Mouse (Mus musculus) heart, embryonic 11.5 days (tissue): ENCODE measurements around the gene Dbt. TPM values are rescaled to one million over a fixed set of nuclear protein-coding genes. Genes with fewer than 3 reads are reported as not detected.

Source experiments
- ATAC-seq: fragments of 200-750 bp; cut with Nextera tagmentation; replicated peaks from 2 replicates; pipeline ENCODE4 v1.8.0; 2017; ENCODE audit warnings: moderate library complexity; ENCODE audit not compliant: insufficient number of reproducible peaks, low FRiP score, low TSS enrichment
- H3K27ac ChIP-seq: fragments of 300-500 bp; sonication (generic); 2 replicates; pipeline ENCODE4 v1.5.1; 2014; ENCODE audit warnings: mild to moderate bottlenecking, low read depth, low read length
- H3K27me3 ChIP-seq: fragments of 300-500 bp; sonication (generic); 2 replicates; pipeline ENCODE4 v1.6.1; 2014; ENCODE audit warnings: mild to moderate bottlenecking, low read length, mixed read lengths; ENCODE audit not compliant: control insufficient read depth, insufficient read depth
- H3K36me3 ChIP-seq: fragments of 300-500 bp; sonication (generic); 2 replicates; pipeline ENCODE4 v1.6.1; 2014; ENCODE audit warnings: mild to moderate bottlenecking, low read length, moderate library complexity, mixed read lengths; ENCODE audit not compliant: control insufficient read depth, insufficient read depth
- H3K4me1 ChIP-seq: fragments of 300-500 bp; sonication (generic); 2 replicates; pipeline ENCODE4 v1.6.1; 2014; ENCODE audit warnings: low read length; ENCODE audit not compliant: control insufficient read depth, insufficient read depth
- H3K4me2 ChIP-seq: fragments of 300-500 bp; sonication (generic); 2 replicates; pipeline ENCODE4 v1.6.1; 2014; ENCODE audit warnings: mild to moderate bottlenecking, moderate library complexity
- H3K4me3 ChIP-seq: fragments of 300-500 bp; sonication (generic); 2 replicates; pipeline ENCODE4 v1.5.1; 2014; ENCODE audit warnings: low read depth, low read length
- H3K9ac ChIP-seq: fragments of 300-500 bp; sonication (generic); 2 replicates; pipeline ENCODE4 v1.6.1; 2014; ENCODE audit warnings: mild to moderate bottlenecking, low read depth, low read length, moderate library complexity
- H3K9me3 ChIP-seq: fragments of 300-500 bp; sonication (generic); replicated peaks from 2 replicates; pipeline ENCODE4 v1.6.1; 2016; ENCODE audit warnings: low read length; ENCODE audit not compliant: control insufficient read depth
- WGBS: fragments of 180-500 bp; shearing (Covaris S2); extraction: QIAGEN DNeasy Blood & Tissue Kit; methylation state at CpG from one replicate; pipeline ENCODE4 v1.1.7; 2014; ENCODE audit not compliant: insufficient replicate concordance; 5-methylcytosine and 5-hydroxymethylcytosine counted together
- polyA plus RNA-seq: library from polyadenylated mRNA; unstranded; fragments of >200 nt; fragmentation: Nextera tagmentation; extraction: Ambion mirVana; gene quantifications from 2 replicates; pipeline ENCODE4 v1.2.1, GENCODE M21; 2014

Gene Dbt
- polyA plus RNA-seq, 1 experiment from 2014 or later: 21.7 TPM

GRCm38 (mm10) chr3:116520141-116520761 lies 7.4 kb downstream of the Dbt start:
- no peak overlapping the region for H3K27ac ChIP-seq
- H3K4me1 ChIP-seq: no peaks in the 10 kb centered on the region
- H3K4me3 ChIP-seq: no peak overlapping the region
- ATAC-seq: no peak
- H3K9ac ChIP-seq: no peak overlapping the region
- H3K4me2 ChIP-seq: no peak overlapping the region
- H3K27me3 ChIP-seq: no peaks in the 10 kb centered on the region
- 0 out of 2 replicates have a peak, but pooled peaks cover under 1% of the 10 kb centered on the region for H3K36me3 ChIP-seq
- H3K9me3 ChIP-seq: no peaks in the 10 kb centered on the region
- WGBS: 77% methylated on average over 12 of the region's 12 CpGs

- no peak for ATAC-seq
- H3K9me3 ChIP-seq: no peaks in the 10 kb centered on the region
- peaks cover 3% of the 10 kb centered on the region; the same call in 1 of the 2 replicates for H3K36me3 ChIP-seq
- WGBS: 40% methylated on average over 5 of the region's 5 CpGs
- H3K9ac ChIP-seq: no peak overlapping the region
- no peaks in the 10 kb centered on the region for H3K27me3 ChIP-seq
- H3K27ac ChIP-seq: peak overlapping the region; percentile 60
- H3K4me2 ChIP-seq: no peak overlapping the region
- no peak overlapping the region for H3K4me3 ChIP-seq
- 0 out of 2 replicates have a peak, but pooled peaks cover 3% of the 10 kb centered on the region for H3K4me1 ChIP-seq
Measured at GRCm38 (mm10) chr3:116529741-116530140, 16.9 kb downstream of the Dbt start.

DNA sequence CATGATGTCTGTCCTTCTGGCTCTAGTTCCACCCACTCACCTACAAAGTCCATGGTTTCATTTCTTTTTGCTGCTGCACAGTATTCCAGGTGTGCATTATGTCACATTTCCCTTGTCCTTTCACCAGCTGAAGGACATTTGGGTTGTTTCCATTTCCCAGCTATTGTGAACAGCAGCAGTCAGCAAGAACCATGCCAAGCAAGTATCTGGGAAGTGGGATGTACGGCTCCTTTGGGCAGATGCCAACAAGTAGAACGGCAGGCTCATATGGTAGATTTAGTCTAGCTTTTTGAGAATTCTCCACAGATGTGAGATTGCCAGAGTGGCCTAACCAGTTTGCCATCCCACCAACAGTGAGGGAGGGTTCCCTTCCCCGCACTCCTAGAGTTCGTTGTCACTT lies 18.0 kb downstream of the Dbt start:
- no peak overlapping the region for H3K27ac ChIP-seq
- H3K27me3 ChIP-seq: no peaks in the 10 kb centered on the region
- ATAC-seq: no peak
- no peaks in the 10 kb centered on the region for H3K9me3 ChIP-seq
- peaks cover 5% of the 10 kb centered on the region; the same call in 1 of the 2 replicates for H3K36me3 ChIP-seq
- no peak overlapping the region for H3K4me2 ChIP-seq
- H3K9ac ChIP-seq: no peak overlapping the region
- H3K4me3 ChIP-seq: no peak overlapping the region
- 0 out of 2 replicates have a peak, but pooled peaks cover 3% of the 10 kb centered on the region for H3K4me1 ChIP-seq
- WGBS: 81% methylated on average over 4 of the region's 4 CpGs

DNA sequence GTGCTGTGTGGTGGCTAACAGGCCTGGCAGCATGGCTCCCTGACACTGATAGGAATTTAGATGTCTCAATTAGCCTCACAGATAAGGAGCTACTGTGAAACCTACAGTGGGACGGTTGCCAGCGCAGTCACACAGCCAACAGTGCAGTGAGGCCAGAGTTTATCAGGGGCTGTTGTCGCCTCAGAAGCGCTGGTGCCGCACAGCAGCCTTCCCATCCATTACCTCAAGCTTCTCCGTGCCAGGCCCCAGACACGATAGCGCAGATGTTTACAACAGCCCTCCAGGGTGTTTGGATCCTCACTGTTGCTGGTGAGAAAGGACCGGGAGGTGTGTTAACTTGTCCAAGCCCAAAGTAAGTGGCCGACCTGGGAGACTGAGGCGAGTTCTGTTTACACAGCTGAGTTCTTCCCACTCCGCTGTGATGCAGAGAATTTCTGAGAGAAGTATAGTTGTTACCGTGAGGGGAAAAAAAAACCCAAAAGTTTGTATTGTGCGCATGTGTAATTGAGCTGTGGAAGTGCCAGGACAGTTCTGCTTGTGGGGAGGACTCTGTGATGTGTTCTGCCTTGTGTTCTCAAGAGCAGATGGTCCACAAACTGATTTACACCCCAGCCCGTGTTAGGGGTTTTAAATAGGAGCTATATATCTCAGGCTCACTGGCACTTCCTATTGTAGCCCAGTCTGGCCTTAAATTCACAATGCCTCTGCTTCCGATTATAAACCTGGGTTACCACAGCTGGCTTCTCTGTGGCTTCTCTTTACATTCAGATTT lies 23.7 kb downstream of the Dbt start:
- Histone ChIP-seq H3K9me3 (no peaks in the 10 kb centered on the region), H3K9ac (no peak overlapping the region), H3K27me3 (0 out of 2 replicates have a peak, but pooled peaks cover 4% of the 10 kb centered on the region), H3K27ac (peak overlapping the region; percentile 73), H3K4me2 (peak overlapping the region; percentile 47), H3K36me3 (peaks cover 9% of the 10 kb centered on the region), H3K4me3 (0 out of 2 replicates have a peak overlapping the region, but pooled peaks have one; percentile 0), H3K4me1 (peaks cover 10% of the 10 kb centered on the region)
- ATAC-seq: peak; percentile 84; the same call in 1 of the 2 replicates
- 25% methylated on average over 16 of the region's 16 CpGs for WGBS

- Histone ChIP-seq H3K4me1 (peaks cover 10% of the 10 kb centered on the region), H3K4me3 (no peak overlapping the region), H3K9me3 (no peaks in the 10 kb centered on the region), H3K36me3 (peaks cover 9% of the 10 kb centered on the region), H3K4me2 (peak overlapping the region; percentile 47), H3K9ac (0 out of 2 replicates have a peak overlapping the region, but pooled peaks have one; percentile 43), H3K27ac (peak overlapping the region; percentile 73), H3K27me3 (0 out of 2 replicates have a peak, but pooled peaks cover 5% of the 10 kb centered on the region)
- no peak for ATAC-seq
- 46% methylated on average over 6 of the region's 6 CpGs for WGBS
Measured at GRCm38 (mm10) chr3:116537200-116537573, 24.3 kb downstream of the Dbt start.

- 0 out of 2 replicates have a peak, but pooled peaks cover 5% of the 10 kb centered on the region for H3K27me3 ChIP-seq
- H3K36me3 ChIP-seq: peaks cover 10% of the 10 kb centered on the region
- H3K4me2 ChIP-seq: no peak overlapping the region
- 76% methylated on average over 2 of the region's 2 CpGs for WGBS
- H3K4me3 ChIP-seq: no peak overlapping the region
- H3K27ac ChIP-seq: peak overlapping the region; percentile 29
- ATAC-seq: no peak
- no peaks in the 10 kb centered on the region for H3K9me3 ChIP-seq
- peaks cover 5% of the 10 kb centered on the region for H3K4me1 ChIP-seq
- H3K9ac ChIP-seq: 0 out of 2 replicates have a peak overlapping the region, but pooled peaks have one; percentile 28
Measured at GRCm38 (mm10) chr3:116542070-116542469, 29.2 kb downstream of the Dbt start.

GRCm38 (mm10) chr3:116542532-116542931 lies 29.7 kb downstream of the Dbt start:
- Histone ChIP-seq H3K9ac (no peak overlapping the region), H3K36me3 (peaks cover 10% of the 10 kb centered on the region), H3K27ac (peak overlapping the region; percentile 29; the same call in 1 of the 2 replicates), H3K4me1 (peaks cover under 1% of the 10 kb centered on the region; the same call in 1 of the 2 replicates), H3K9me3 (no peaks in the 10 kb centered on the region), H3K27me3 (0 out of 2 replicates have a peak, but pooled peaks cover 5% of the 10 kb centered on the region), H3K4me3 (no peak overlapping the region), H3K4me2 (no peak overlapping the region)
- ATAC-seq: no peak
- WGBS: 70% methylated on average over 3 of the region's 3 CpGs

- Histone ChIP-seq H3K27me3 (no peaks in the 10 kb centered on the region), H3K9me3 (no peaks in the 10 kb centered on the region), H3K36me3 (peaks cover 8% of the 10 kb centered on the region), H3K27ac (no peak overlapping the region), H3K4me2 (no peak overlapping the region), H3K4me1 (no peaks in the 10 kb centered on the region), H3K4me3 (no peak overlapping the region), H3K9ac (no peak overlapping the region)
- 90% methylated on average over 5 of the region's 5 CpGs for WGBS
- no peak for ATAC-seq
Measured at GRCm38 (mm10) chr3:116547430-116547829, 34.6 kb downstream of the Dbt start.
